Mouse (Mus musculus): ENCODE data around the gene Wscd1.

DNA sequence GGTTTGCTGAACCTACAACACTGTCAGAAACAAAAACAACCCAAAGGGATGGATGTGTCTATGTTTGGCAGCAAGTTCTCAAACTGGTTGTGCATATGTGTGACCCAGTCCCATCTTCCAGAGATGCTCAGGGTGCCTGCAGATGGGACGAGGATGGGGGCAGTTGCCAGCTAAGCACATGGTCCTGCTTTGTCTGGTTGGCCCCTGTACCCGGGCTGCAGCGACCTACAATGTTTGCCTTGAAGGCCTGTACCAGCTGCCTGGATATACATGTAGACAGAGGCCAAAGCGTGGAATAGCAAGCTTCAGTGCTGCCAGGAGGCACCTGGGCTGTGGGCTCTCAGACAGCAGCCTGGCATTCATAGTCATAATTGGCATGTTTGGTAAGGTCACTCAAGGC is 35.8 kb downstream of the Wscd1 start:
- no peak for TF ChIP-seq POLR2A (IDR thresholded peaks at IDR 0.05; ENCODE audit: low read depth, low read length)
- no peak for TF ChIP-seq CTCF (IDR thresholded peaks at IDR 0.05; ENCODE audit: extremely low read depth, insufficient read length, insufficient replicate concordance, low read depth, low read length)
